Mouse (Mus musculus): ENCODE data around the gene Repin1. TPM values are rescaled to one million over a fixed set of nuclear protein-coding genes. Genes with fewer than 3 reads are reported as not detected.

Gene Repin1
- polyA plus RNA-seq, 1 experiment from 2014 or later, result 29.5 TPM

DNA sequence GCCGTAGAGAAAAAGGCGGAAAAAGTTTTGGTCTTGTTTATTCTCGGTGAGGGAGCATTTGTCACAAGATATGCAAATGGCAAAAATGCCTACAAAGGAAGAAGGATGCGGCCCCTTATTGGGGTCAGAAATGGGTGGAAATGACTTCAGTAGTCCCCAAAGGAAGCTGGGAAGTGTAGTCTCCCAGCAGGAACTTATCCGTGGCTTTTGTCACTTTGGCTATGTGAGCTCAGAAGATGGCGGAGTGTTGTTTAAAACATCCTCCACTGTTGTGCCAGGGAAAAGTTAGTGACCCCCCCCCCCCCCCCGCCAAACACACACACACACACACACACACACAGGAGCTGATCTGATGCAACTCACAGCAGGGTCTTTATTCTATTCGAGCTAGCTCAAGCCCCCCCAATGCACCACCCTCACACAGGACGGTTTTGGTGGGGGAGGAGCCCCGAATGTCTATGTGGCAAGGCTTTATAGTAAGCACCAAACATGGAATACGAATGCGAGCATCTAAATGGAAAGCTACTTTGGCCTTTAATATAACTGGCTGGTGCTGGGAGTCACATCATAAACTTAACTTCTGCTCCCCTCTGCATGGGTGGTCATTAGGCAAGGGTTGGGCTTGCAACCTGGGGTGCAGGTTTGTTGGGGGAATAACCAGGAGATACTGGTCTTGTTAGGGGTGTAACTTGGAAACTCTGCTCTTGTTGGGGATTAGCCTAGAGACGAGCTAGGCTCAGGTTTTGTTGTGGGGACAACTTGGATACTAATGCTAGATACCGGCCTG lies 38.4 kb upstream of the Repin1 start:
- DNase-seq (ENCODE audit: low spot score), result no peak
- no peaks in the 10 kb centered on the region for H3K9me3 ChIP-seq (ENCODE audit: control insufficient read depth, low read length)
- no peaks in the 10 kb centered on the region for H3K36me3 ChIP-seq (ENCODE audit: control insufficient read depth, insufficient read depth, low read length)
- H3K27me3 ChIP-seq (replicated peaks; ENCODE audit: control insufficient read depth, insufficient read depth, low read length), result no peaks in the 10 kb centered on the region
- H3K27ac ChIP-seq (ENCODE audit: low read depth), result peak overlapping the region; percentile 98
- peak overlapping the region; percentile 65 for H3K9ac ChIP-seq (ENCODE audit: low read length)
- peak overlapping the region; percentile 63 for H3K4me3 ChIP-seq (ENCODE audit: low read depth, low read length)
- ATAC-seq (replicated peaks; ENCODE audit: low FRiP score, low TSS enrichment, low read depth), result peak; percentile 79
- peak overlapping the region; percentile 83 for H3K4me2 ChIP-seq (ENCODE audit: low read length)
- WGBS, result 29% methylated on average over 14 of the region's 14 CpGs
- peaks cover 11% of the 10 kb centered on the region for H3K4me1 ChIP-seq (replicated peaks; ENCODE audit: control insufficient read depth, insufficient read depth, low read length)

DNA sequence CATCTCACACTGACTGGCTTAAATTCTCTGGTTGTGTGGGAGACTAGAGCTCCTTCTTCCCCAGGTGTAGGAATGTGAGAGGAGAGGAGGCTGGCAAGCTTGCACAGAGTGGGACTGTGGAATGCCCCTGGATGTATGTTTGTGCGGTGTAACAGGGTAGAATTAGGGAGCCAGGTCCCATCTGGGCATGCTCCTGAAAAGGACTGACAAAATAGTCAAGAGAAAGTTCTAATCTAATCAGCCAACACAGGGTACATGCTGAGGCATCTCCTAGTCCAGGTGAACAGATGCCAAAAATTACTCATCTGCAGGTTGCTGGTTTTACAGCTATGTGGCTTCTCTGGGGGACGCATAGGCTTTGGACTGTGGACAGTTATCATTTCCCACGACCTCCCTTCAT lies 37.7 kb upstream of the Repin1 start:
- DNase-seq (ENCODE audit: low spot score), result no peak
- 74% methylated on average over 3 of the region's 3 CpGs for WGBS

GRCm38 (mm10) chr6:48565693-48566310 lies 27.9 kb upstream of the Repin1 start:
- Histone ChIP-seq H3K4me2 (ENCODE audit: low read length) (no peak overlapping the region), H3K36me3 (ENCODE audit: control insufficient read depth, insufficient read depth, low read length) (no peaks in the 10 kb centered on the region), H3K27ac (ENCODE audit: low read depth) (0 out of 2 replicates have a peak overlapping the region, but pooled peaks have one; percentile 11), H3K4me1 (replicated peaks; ENCODE audit: control insufficient read depth, insufficient read depth, low read length) (peaks cover 18% of the 10 kb centered on the region), H3K27me3 (replicated peaks; ENCODE audit: control insufficient read depth, insufficient read depth, low read length) (no peaks in the 10 kb centered on the region), H3K9ac (ENCODE audit: low read length) (no peak overlapping the region), H3K9me3 (ENCODE audit: control insufficient read depth, low read length) (no peaks in the 10 kb centered on the region; the same call in 1 of the 2 replicates), H3K4me3 (ENCODE audit: low read depth, low read length) (no peak overlapping the region)
- DNase-seq (ENCODE audit: low spot score) (no peak), ATAC-seq (replicated peaks; ENCODE audit: low FRiP score, low TSS enrichment, low read depth) (no peak)
- 78% methylated on average over 4 of the region's 4 CpGs for WGBS

More for the DNA sequence above, 37.7 kb upstream of the Repin1 start:
- no peak for ATAC-seq (replicated peaks; ENCODE audit: low FRiP score, low TSS enrichment, low read depth)
- no peaks in the 10 kb centered on the region for H3K36me3 ChIP-seq (ENCODE audit: control insufficient read depth, insufficient read depth, low read length)
- H3K4me1 ChIP-seq (replicated peaks; ENCODE audit: control insufficient read depth, insufficient read depth, low read length), result peaks cover 11% of the 10 kb centered on the region
- no peak overlapping the region for H3K4me3 ChIP-seq (ENCODE audit: low read depth, low read length)
- H3K4me2 ChIP-seq (ENCODE audit: low read length), result no peak overlapping the region
- H3K27ac ChIP-seq (ENCODE audit: low read depth), result no peak overlapping the region
- no peaks in the 10 kb centered on the region for H3K9me3 ChIP-seq (ENCODE audit: control insufficient read depth, low read length)
- no peaks in the 10 kb centered on the region for H3K27me3 ChIP-seq (replicated peaks; ENCODE audit: control insufficient read depth, insufficient read depth, low read length)
- no peak overlapping the region for H3K9ac ChIP-seq (ENCODE audit: low read length)

GRCm38 (mm10) chr6:48566312-48566711 lies 27.4 kb upstream of the Repin1 start:
- Histone ChIP-seq H3K4me2 (ENCODE audit: low read length) (no peak overlapping the region), H3K9me3 (ENCODE audit: control insufficient read depth, low read length) (no peaks in the 10 kb centered on the region; the same call in 1 of the 2 replicates), H3K4me3 (ENCODE audit: low read depth, low read length) (no peak overlapping the region), H3K27me3 (replicated peaks; ENCODE audit: control insufficient read depth, insufficient read depth, low read length) (no peaks in the 10 kb centered on the region), H3K9ac (ENCODE audit: low read length) (no peak overlapping the region), H3K27ac (ENCODE audit: low read depth) (no peak overlapping the region), H3K4me1 (replicated peaks; ENCODE audit: control insufficient read depth, insufficient read depth, low read length) (peaks cover 19% of the 10 kb centered on the region), H3K36me3 (ENCODE audit: control insufficient read depth, insufficient read depth, low read length) (no peaks in the 10 kb centered on the region)
- 39% methylated on average over 5 of the region's 5 CpGs for WGBS
- DNase-seq (ENCODE audit: low spot score) (no peak), ATAC-seq (replicated peaks; ENCODE audit: low FRiP score, low TSS enrichment, low read depth) (peak; percentile 57)

GRCm38 (mm10) chr6:48568036-48568984 lies 25.4 kb upstream of the Repin1 start:
- no peak overlapping the region for H3K9ac ChIP-seq (ENCODE audit: low read length)
- H3K27me3 ChIP-seq (replicated peaks; ENCODE audit: control insufficient read depth, insufficient read depth, low read length), result no peaks in the 10 kb centered on the region
- H3K36me3 ChIP-seq (ENCODE audit: control insufficient read depth, insufficient read depth, low read length), result no peaks in the 10 kb centered on the region
- peak overlapping the region; percentile 27; the same call in 1 of the 2 replicates for H3K27ac ChIP-seq (ENCODE audit: low read depth)
- H3K4me1 ChIP-seq (replicated peaks; ENCODE audit: control insufficient read depth, insufficient read depth, low read length), result peaks cover 31% of the 10 kb centered on the region
- DNase-seq (ENCODE audit: low spot score) (no peak), ATAC-seq (replicated peaks; ENCODE audit: low FRiP score, low TSS enrichment, low read depth) (no peak)
- 0 out of 2 replicates have a peak overlapping the region, but pooled peaks have one; percentile 8 for H3K4me2 ChIP-seq (ENCODE audit: low read length)
- 59% methylated on average over 20 of the region's 21 CpGs for WGBS
- no peak overlapping the region for H3K4me3 ChIP-seq (ENCODE audit: low read depth, low read length)
- H3K9me3 ChIP-seq (ENCODE audit: control insufficient read depth, low read length), result no peaks in the 10 kb centered on the region; the same call in 1 of the 2 replicates

- no peak overlapping the region for H3K4me2 ChIP-seq (ENCODE audit: low read length)
- 0 out of 2 replicates have a peak overlapping the region, but pooled peaks have one; percentile 27 for H3K27ac ChIP-seq (ENCODE audit: low read depth)
- WGBS, result 59% methylated on average over 7 of the region's 8 CpGs
- H3K9me3 ChIP-seq (ENCODE audit: control insufficient read depth, low read length), result no peaks in the 10 kb centered on the region; the same call in 1 of the 2 replicates
- no peak overlapping the region for H3K4me3 ChIP-seq (ENCODE audit: low read depth, low read length)
- H3K27me3 ChIP-seq (replicated peaks; ENCODE audit: control insufficient read depth, insufficient read depth, low read length), result no peaks in the 10 kb centered on the region
- H3K4me1 ChIP-seq (replicated peaks; ENCODE audit: control insufficient read depth, insufficient read depth, low read length), result peaks cover 37% of the 10 kb centered on the region
- H3K9ac ChIP-seq (ENCODE audit: low read length), result no peak overlapping the region
- H3K36me3 ChIP-seq (ENCODE audit: control insufficient read depth, insufficient read depth, low read length), result no peaks in the 10 kb centered on the region
- no peak for ATAC-seq (replicated peaks; ENCODE audit: low FRiP score, low TSS enrichment, low read depth)
- DNase-seq (ENCODE audit: low spot score), result no peak
These were observed 24.4 kb upstream of the Repin1 start for GRCm38 (mm10) chr6:48569065-48569807.

GRCm38 (mm10) chr6:48572014-48572413 lies 21.7 kb upstream of the Repin1 start:
- 94% methylated on average over 5 of the region's 5 CpGs for WGBS
- Histone ChIP-seq H3K9ac (ENCODE audit: low read length) (no peak overlapping the region), H3K4me3 (ENCODE audit: low read depth, low read length) (0 out of 2 replicates have a peak overlapping the region, but pooled peaks have one; percentile 4), H3K4me2 (ENCODE audit: low read length) (peak overlapping the region; percentile 20), H3K4me1 (replicated peaks; ENCODE audit: control insufficient read depth, insufficient read depth, low read length) (peaks cover 34% of the 10 kb centered on the region), H3K27me3 (replicated peaks; ENCODE audit: control insufficient read depth, insufficient read depth, low read length) (no peaks in the 10 kb centered on the region), H3K9me3 (ENCODE audit: control insufficient read depth, low read length) (no peaks in the 10 kb centered on the region; the same call in 1 of the 2 replicates), H3K27ac (ENCODE audit: low read depth) (peak overlapping the region; percentile 67), H3K36me3 (ENCODE audit: control insufficient read depth, insufficient read depth, low read length) (no peaks in the 10 kb centered on the region)
- ATAC-seq (replicated peaks; ENCODE audit: low FRiP score, low TSS enrichment, low read depth) (no peak), DNase-seq (ENCODE audit: low spot score) (no peak)
